Mouse (Mus musculus): ENCODE measurements around the gene Cacnb4.

GRCm38 (mm10) chr2:52394529-52394928 lies 282.1 kb downstream of the Cacnb4 start:
- TF ChIP-seq CTCF (IDR thresholded peaks at IDR 0.05 in 2 of 3, conservative IDR thresholded peaks at IDR 0.05 in 1 of 3; ENCODE audit: control insufficient read depth in 1 of 3, insufficient read depth in 1 of 3, low read depth in 2 of 3, low read length in 3 of 3, poor library complexity in 1 of 3, severe bottlenecking in 1 of 3) (no peak), ELF1 (IDR thresholded peaks at IDR 0.05; ENCODE audit: low read depth, low read length) (no peak), POLR2AphosphoS2 (IDR thresholded peaks at IDR 0.05; ENCODE audit: low read length) (no peak)

Data from MEL (cell line).